Mouse (Mus musculus) hindbrain, embryonic 12.5 days (tissue): ENCODE measurements at regions not wholly inside any gene's neighbourhood (a gene's known extent, or its start where the extent isn't known, plus 50 kb on each side); places are given as distances from the start of the nearest gene placed in this dataset.
A peak's percentile ranks its signal among the peaks of the same experiment; 100 is the strongest.

Source experiments
- ATAC-seq: fragments of 200-750 bp; cut with Nextera tagmentation; 2 replicates; pipeline ENCODE4 v1.8.0; 2017; ENCODE audit warnings: moderate TSS enrichment; ENCODE audit not compliant: low FRiP score
- H3K27ac ChIP-seq: fragments of 300-500 bp; sonication (generic); 2 replicates; pipeline ENCODE4 v1.5.1; 2016; ENCODE audit warnings: mild to moderate bottlenecking
- H3K27me3 ChIP-seq: fragments of 300-500 bp; sonication (generic); 2 replicates; pipeline ENCODE4 v1.6.1; 2016; ENCODE audit warnings: mild to moderate bottlenecking
- H3K36me3 ChIP-seq: fragments of 300-500 bp; sonication (generic); 2 replicates; pipeline ENCODE4 v1.6.1; 2016; ENCODE audit warnings: mild to moderate bottlenecking
- H3K4me1 ChIP-seq: fragments of 300-500 bp; sonication (generic); 2 replicates; pipeline ENCODE4 v1.6.1; 2016
- H3K4me2 ChIP-seq: fragments of 300-500 bp; sonication (generic); replicated peaks from 2 replicates; pipeline ENCODE4 v1.6.1; 2016; ENCODE audit warnings: mild to moderate bottlenecking
- H3K4me3 ChIP-seq: fragments of 300-500 bp; sonication (generic); 2 replicates; pipeline ENCODE4 v1.5.1; 2016; ENCODE audit warnings: mild to moderate bottlenecking
- H3K9ac ChIP-seq: fragments of 300-500 bp; sonication (generic); 2 replicates; pipeline ENCODE4 v1.6.1; 2016; ENCODE audit warnings: mild to moderate bottlenecking, moderate library complexity
- H3K9me3 ChIP-seq: fragments of 300-500 bp; sonication (generic); replicated peaks from 2 replicates; pipeline ENCODE4 v1.6.1; 2016; ENCODE audit warnings: mild to moderate bottlenecking
- WGBS: fragments of 180-500 bp; shearing (Covaris S2); methylation state at CpG from one replicate; pipeline ENCODE4 v1.1.7; 2016; 5-methylcytosine and 5-hydroxymethylcytosine counted together

- no peak overlapping the region for H3K4me2 ChIP-seq
- H3K4me3 ChIP-seq = no peak overlapping the region
- no peaks in the 10 kb centered on the region for H3K36me3 ChIP-seq
- 66% methylated on average over 4 of the region's 4 CpGs for WGBS
- ATAC-seq = no peak
- no peak overlapping the region for H3K27ac ChIP-seq
- no peaks in the 10 kb centered on the region for H3K4me1 ChIP-seq
- no peaks in the 10 kb centered on the region for H3K27me3 ChIP-seq
- H3K9ac ChIP-seq = no peak overlapping the region
- no peaks in the 10 kb centered on the region for H3K9me3 ChIP-seq
These were observed 425.6 kb downstream of the Fam198b start for GRCm38 (mm10) chr3:80309931-80310330.

DNA sequence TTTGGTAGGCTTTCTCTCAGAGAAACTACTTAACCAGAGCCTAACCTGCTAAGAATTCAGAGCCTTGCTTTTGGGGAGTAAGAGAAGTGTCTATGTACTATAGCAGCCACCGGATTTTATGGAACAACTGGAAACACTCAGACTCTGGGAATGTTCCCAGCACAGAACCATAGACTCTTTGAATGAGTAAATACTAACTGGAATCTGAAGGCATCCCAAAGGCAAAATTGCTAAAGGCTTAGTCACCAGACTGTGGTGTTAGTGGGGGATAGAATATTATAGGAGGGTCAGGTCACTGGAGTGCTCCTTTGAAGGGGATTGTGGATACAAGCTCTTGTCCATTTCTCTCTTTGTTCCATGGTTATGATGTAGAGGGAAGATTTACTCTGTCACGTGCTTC lies 427.4 kb downstream of the Fam198b start:
- no peak overlapping the region for H3K4me3 ChIP-seq
- no peaks in the 10 kb centered on the region for H3K36me3 ChIP-seq
- no peak for ATAC-seq
- no peaks in the 10 kb centered on the region for H3K27me3 ChIP-seq
- H3K4me2 ChIP-seq = no peak overlapping the region
- H3K4me1 ChIP-seq = no peaks in the 10 kb centered on the region
- H3K9ac ChIP-seq = no peak overlapping the region
- 86% methylated on average over 2 of the region's 2 CpGs for WGBS
- no peak overlapping the region for H3K27ac ChIP-seq
- H3K9me3 ChIP-seq = no peaks in the 10 kb centered on the region

DNA sequence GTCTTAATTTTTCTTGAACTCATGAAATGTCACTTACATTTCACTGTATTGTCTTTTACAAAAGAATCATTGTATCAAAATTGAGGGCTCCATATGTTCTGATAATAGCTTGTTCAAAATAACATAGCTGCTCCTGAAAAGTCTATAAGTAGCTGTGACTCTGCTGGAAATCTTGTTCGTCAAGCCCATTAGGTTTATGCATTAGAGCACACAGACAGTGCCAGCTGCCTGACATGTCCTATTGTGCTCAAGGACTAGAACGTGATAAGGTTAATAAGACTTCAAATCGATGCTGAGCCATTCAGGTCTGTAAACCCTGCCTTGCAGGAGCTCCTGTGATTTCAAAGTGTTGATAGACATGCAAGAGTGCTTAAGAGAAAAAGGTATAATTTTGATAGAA lies 438.0 kb downstream of the Fam198b start:
- Histone ChIP-seq H3K27ac (no peak overlapping the region), H3K4me1 (no peaks in the 10 kb centered on the region), H3K36me3 (no peaks in the 10 kb centered on the region), H3K9me3 (no peaks in the 10 kb centered on the region), H3K27me3 (no peaks in the 10 kb centered on the region), H3K4me3 (no peak overlapping the region), H3K9ac (no peak overlapping the region), H3K4me2 (no peak overlapping the region)
- no peak for ATAC-seq
- WGBS = 51% methylated on average over 3 of the region's 3 CpGs

DNA sequence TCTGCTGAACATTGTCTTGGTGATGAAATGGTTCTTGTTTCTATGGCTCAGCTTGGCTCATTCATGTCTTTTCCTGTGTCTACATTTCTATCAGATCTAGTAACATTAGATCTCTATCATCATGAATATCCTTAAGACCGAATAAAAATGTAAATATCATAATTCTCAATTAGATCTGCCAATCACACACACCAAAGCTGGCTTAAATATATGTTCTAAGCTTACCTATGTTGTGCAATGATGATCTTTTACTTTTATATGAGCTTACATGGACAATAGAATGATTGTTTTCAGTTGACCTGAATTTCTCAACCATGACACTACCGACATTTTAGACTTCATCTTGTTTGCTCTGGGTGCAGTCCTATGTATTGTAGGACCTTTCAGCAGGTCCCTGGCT lies 440.4 kb downstream of the Fam198b start:
- ATAC-seq = no peak

GRCm38 (mm10) chr3:80331776-80332175 lies 447.4 kb downstream of the Fam198b start:
- Histone ChIP-seq H3K27ac (no peak overlapping the region), H3K4me3 (no peak overlapping the region), H3K9ac (no peak overlapping the region), H3K4me1 (peaks cover 4% of the 10 kb centered on the region; the same call in 1 of the 2 replicates), H3K4me2 (no peak overlapping the region), H3K36me3 (no peaks in the 10 kb centered on the region), H3K27me3 (no peaks in the 10 kb centered on the region), H3K9me3 (no peaks in the 10 kb centered on the region)
- no peak for ATAC-seq
- WGBS = 79% methylated on average over 3 of the region's 3 CpGs

More for the DNA sequence above, 440.4 kb downstream of the Fam198b start:
- Histone ChIP-seq H3K4me3 (no peak overlapping the region), H3K27me3 (no peaks in the 10 kb centered on the region), H3K4me2 (no peak overlapping the region), H3K9me3 (no peaks in the 10 kb centered on the region), H3K27ac (no peak overlapping the region), H3K4me1 (no peaks in the 10 kb centered on the region), H3K9ac (no peak overlapping the region), H3K36me3 (no peaks in the 10 kb centered on the region)
- 79% methylated on average over 2 of the region's 2 CpGs for WGBS

DNA sequence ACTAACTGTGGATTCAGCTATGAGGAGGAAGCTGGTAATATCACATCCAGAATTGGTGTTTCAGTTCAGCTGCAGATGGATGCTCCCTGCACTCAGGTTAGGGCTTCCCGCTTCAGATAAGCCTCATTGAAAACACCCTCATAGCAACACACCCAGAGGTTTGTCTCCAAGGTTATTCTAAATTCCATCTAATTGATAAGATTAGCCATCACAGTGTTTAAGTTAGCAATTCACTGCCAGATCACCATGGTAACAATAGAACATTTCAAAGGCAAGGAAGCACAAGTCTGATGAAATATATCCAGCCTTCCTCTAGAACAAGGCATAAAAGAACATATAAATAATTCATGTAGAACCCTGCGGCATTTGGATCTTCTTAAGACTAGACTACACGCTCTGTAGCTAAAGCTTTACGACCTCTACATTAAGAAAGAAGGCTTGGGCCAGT lies 450.1 kb downstream of the Fam198b start:
- H3K27ac ChIP-seq = no peak overlapping the region

DNA sequence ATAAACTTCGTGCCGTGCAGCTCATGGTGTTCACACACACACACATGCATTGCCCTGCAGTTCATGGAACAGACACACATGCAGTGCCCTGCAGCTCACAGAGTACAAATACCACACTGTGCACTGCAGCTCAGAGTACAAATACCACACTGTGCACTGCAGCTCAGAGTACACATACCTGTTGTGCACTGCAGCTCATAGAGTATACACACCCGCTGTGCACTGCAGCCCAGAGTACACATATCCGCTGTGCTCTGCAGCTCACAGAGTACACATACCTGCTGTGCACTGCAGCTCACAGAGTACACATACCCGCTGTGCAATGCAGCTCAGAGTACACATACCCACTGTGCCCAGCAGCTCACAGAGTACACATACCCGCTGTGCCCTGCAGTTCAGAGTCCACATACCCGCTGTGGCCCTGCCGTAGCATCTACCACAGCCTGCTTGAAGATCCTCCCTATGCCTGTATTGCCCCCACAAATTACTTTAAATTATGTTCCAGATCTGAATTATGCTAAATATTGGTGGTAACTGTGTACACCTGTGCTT lies 451.9 kb downstream of the Fam198b start:
- no peak for ATAC-seq
- Histone ChIP-seq H3K4me3 (no peak overlapping the region), H3K27ac (no peak overlapping the region), H3K9ac (no peak overlapping the region), H3K27me3 (no peaks in the 10 kb centered on the region), H3K4me1 (peaks cover 4% of the 10 kb centered on the region; the same call in 1 of the 2 replicates), H3K4me2 (no peak overlapping the region), H3K36me3 (no peaks in the 10 kb centered on the region), H3K9me3 (no peaks in the 10 kb centered on the region)
- WGBS = 91% methylated on average over 8 of the region's 8 CpGs

More for the DNA sequence above, 450.1 kb downstream of the Fam198b start:
- Histone ChIP-seq H3K9ac (no peak overlapping the region), H3K4me1 (peaks cover 4% of the 10 kb centered on the region; the same call in 1 of the 2 replicates), H3K9me3 (no peaks in the 10 kb centered on the region), H3K4me3 (no peak overlapping the region), H3K27me3 (no peaks in the 10 kb centered on the region), H3K4me2 (no peak overlapping the region), H3K36me3 (no peaks in the 10 kb centered on the region)
- WGBS = 30% methylated on average over 4 of the region's 4 CpGs
- ATAC-seq = peak; percentile 66

GRCm38 (mm10) chr3:80367972-80368371 lies 434.7 kb downstream of the Gria2 start:
- H3K27me3 ChIP-seq = no peaks in the 10 kb centered on the region
- no peaks in the 10 kb centered on the region for H3K4me1 ChIP-seq
- H3K4me2 ChIP-seq = no peak overlapping the region
- no peak overlapping the region for H3K9ac ChIP-seq
- H3K36me3 ChIP-seq = no peaks in the 10 kb centered on the region
- H3K27ac ChIP-seq = no peak overlapping the region
- H3K4me3 ChIP-seq = no peak overlapping the region
- no peaks in the 10 kb centered on the region for H3K9me3 ChIP-seq
- no peak for ATAC-seq

DNA sequence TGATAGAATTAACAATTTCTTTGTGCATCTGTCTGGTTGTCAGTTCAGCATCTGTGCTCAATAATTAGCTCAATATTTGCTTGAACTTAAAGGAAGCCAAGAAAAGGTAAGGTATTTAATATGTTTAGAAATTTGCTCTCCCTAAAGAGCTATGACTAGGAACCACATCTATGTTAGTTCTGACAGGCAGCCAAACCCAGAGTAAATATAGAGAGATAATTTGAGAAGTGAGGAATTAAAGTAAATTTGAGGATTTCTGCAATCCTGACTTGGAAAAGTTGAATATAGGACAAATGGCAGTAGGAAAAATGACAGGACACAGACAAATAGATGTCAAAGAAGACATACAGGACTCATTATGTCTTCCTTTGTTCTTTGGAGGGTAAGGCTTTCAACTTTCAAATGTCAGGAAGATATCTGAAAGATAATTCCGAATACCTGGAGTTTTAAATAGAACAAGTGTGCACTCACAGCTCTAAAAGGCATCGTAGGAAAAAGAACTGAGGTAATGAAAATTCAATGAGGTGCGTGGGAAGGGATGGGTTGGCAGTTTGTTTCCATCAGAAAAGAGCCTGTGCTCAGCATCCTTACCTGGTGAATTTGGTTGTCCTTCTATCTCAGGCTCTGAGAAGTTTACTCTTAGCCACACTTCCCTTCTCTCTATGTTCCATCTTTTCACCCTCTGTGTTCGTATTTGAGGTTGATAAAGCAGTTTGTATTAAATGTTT lies 433.3 kb downstream of the Gria2 start:
- no peak overlapping the region for H3K27ac ChIP-seq
- no peak overlapping the region for H3K4me2 ChIP-seq
- no peaks in the 10 kb centered on the region for H3K9me3 ChIP-seq
- WGBS = 82% methylated on average over 4 of the region's 4 CpGs
- H3K4me3 ChIP-seq = no peak overlapping the region
- no peak for ATAC-seq
- no peaks in the 10 kb centered on the region for H3K4me1 ChIP-seq
- no peaks in the 10 kb centered on the region for H3K27me3 ChIP-seq
- H3K36me3 ChIP-seq = no peaks in the 10 kb centered on the region
- no peak overlapping the region for H3K9ac ChIP-seq

DNA sequence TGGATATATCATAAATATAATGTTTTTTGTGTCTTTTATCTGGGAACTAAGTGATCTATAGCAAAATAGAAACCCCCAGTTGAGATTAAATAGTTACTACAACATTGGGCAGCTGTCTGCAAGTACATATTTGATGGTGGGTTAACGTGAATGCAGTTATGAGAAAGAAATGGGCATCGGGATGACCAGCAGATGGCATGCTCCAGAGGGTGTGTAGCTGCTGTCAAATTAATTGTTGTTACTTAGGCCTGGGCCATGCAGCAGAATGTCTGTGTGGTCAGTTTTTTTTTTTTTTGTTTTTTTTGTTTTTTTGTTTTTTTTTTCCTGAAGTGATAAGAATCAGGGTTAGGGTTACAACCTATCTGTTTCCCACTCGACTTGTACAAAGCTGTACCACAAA lies 430.2 kb downstream of the Gria2 start:
- H3K27ac ChIP-seq = no peak overlapping the region
- no peak for ATAC-seq
- H3K4me1 ChIP-seq = no peaks in the 10 kb centered on the region
- no peaks in the 10 kb centered on the region for H3K9me3 ChIP-seq
- no peaks in the 10 kb centered on the region for H3K36me3 ChIP-seq
- H3K9ac ChIP-seq = no peak overlapping the region
- H3K4me3 ChIP-seq = no peak overlapping the region
- no peak overlapping the region for H3K4me2 ChIP-seq
- H3K27me3 ChIP-seq = no peaks in the 10 kb centered on the region
- 70% methylated on average over 3 of the region's 3 CpGs for WGBS

DNA sequence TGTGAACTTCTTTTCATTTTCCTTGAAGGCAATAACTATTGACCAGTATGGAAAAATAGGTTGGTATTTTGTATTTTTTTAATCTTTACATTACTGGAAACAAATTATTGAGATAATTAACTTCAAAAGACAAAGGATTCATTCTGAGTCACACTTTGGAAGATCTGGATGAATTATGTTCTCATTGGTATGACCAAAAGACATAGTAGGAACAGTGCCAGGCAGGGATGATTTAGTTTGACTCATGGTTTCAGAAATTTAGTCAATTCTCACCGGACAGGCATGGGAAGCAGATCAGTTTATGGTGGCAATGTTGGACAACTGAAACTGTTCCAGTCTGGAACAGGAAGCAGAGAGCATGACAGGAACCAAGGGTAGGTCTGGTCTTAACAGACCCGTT lies 416.6 kb downstream of the Gria2 start:
- WGBS = 88% methylated on average over 2 of the region's 2 CpGs
- Histone ChIP-seq H3K4me3 (no peak overlapping the region), H3K4me2 (no peak overlapping the region), H3K9me3 (no peaks in the 10 kb centered on the region), H3K4me1 (no peaks in the 10 kb centered on the region), H3K36me3 (no peaks in the 10 kb centered on the region), H3K27ac (no peak overlapping the region), H3K27me3 (no peaks in the 10 kb centered on the region), H3K9ac (no peak overlapping the region)
- no peak for ATAC-seq

DNA sequence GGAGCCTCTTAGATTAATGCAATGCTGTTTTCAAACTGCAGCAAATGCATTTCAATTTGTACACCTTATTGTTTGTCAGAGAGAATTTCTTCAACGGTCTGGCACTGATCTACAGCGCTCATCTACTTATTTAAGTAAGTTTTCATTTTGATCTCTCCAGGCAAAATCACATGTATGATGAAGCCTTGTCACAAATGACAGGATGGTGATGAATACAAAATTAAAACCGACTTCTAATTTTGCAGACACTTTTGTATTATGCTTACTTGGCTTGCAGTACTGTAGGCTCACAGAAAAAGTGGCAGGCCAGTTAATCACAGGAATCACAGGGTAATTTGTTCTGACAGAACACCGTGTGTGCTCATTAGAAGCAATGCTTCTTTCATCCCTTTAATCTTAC lies 406.4 kb downstream of the Gria2 start:
- H3K27me3 ChIP-seq = no peaks in the 10 kb centered on the region
- no peak for ATAC-seq

DNA sequence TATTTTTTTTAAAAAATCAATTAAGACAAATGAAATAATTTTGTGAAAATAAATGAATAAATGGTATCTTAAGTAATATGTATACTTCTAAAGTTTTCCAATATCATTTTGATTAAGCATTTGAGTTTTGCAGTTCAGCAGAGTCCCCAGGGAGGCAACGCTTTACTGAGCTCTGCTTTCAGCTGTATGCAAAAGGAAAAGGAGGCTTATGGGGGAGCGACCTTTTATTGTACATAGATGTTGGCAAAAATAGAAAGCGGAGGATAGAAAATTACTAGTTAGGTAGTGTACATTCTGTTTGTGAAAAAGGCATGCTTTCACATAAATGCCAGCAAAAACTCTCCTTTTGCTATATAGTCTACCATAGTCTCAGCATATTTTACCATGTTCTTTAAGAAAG lies 382.2 kb downstream of the Gria2 start:
- no peak for ATAC-seq
- H3K27me3 ChIP-seq = no peaks in the 10 kb centered on the region
- WGBS = 83% methylated on average over 3 of the region's 3 CpGs
- H3K36me3 ChIP-seq = no peaks in the 10 kb centered on the region
- no peak overlapping the region for H3K4me2 ChIP-seq
- H3K9me3 ChIP-seq = no peaks in the 10 kb centered on the region
- H3K4me3 ChIP-seq = no peak overlapping the region
- no peak overlapping the region for H3K27ac ChIP-seq
- no peak overlapping the region for H3K9ac ChIP-seq
- no peaks in the 10 kb centered on the region for H3K4me1 ChIP-seq

More for the DNA sequence above, 406.4 kb downstream of the Gria2 start:
- WGBS = 64% methylated on average over 4 of the region's 4 CpGs
- Histone ChIP-seq H3K9me3 (no peaks in the 10 kb centered on the region), H3K36me3 (no peaks in the 10 kb centered on the region), H3K4me1 (no peaks in the 10 kb centered on the region), H3K4me2 (no peak overlapping the region), H3K9ac (no peak overlapping the region), H3K4me3 (no peak overlapping the region), H3K27ac (no peak overlapping the region)
